Mouse (Mus musculus) CH12.LX (cell line): ENCODE measurements around the gene Ndufa6. TPM values are rescaled to one million over a fixed set of nuclear protein-coding genes. Genes with fewer than 3 reads are reported as not detected.
A peak's percentile ranks its signal among the peaks of the same experiment; 100 is the strongest.

Experiments
- DNase-seq: peaks from one replicate; pipeline ENCODE4 v3.0.0-alpha.2; 2013; ENCODE audit errors: extremely low read depth
- H3K27ac ChIP-seq: 2 replicates; pipeline ENCODE4 v1.5.1; 2012; ENCODE audit warnings: low read depth, mild to moderate bottlenecking, control low read depth, moderate library complexity; ENCODE audit not compliant: insufficient read depth
- H3K27me3 ChIP-seq: replicated peaks from 2 replicates; pipeline ENCODE3; 2012; ENCODE audit warnings: inconsistent platforms
- H3K36me3 ChIP-seq, 2 experiments: replicated peaks in 1 of 2; 2 replicates each; pipeline versions ENCODE3 to v1.6.1; 2012; ENCODE audit warnings: inconsistent platforms in 1 of 2, low read length in 1 of 2, mild to moderate bottlenecking in 1 of 2, mixed read lengths in 1 of 2, moderate library complexity in 1 of 2; ENCODE audit not compliant: control insufficient read depth in 1 of 2, insufficient read depth in 1 of 2
- H3K4me1 ChIP-seq, 2 experiments: 2 replicates each; pipeline ENCODE4 v1.6.1; 2012; ENCODE audit warnings: inconsistent platforms in 1 of 2, moderate library complexity in 1 of 2; ENCODE audit not compliant: insufficient read depth in 2 of 2, control insufficient read depth in 1 of 2
- H3K4me2 ChIP-seq: 2 replicates; pipeline ENCODE4 v1.6.1; 2012; ENCODE audit warnings: low read depth, mild to moderate bottlenecking, control low read depth; ENCODE audit not compliant: poor library complexity, insufficient read depth, severe bottlenecking
- H3K4me3 ChIP-seq, 3 experiments: fragments of 150-350 bp in 1 of 3; sonication (generic) in 1 of 3; replicated peaks in 1 of 3; 2 replicates each; pipeline versions ENCODE3 to v1.5.1; 2011 to 2012; ENCODE audit warnings: low read depth in 2 of 3, low read length in 2 of 3, mild to moderate bottlenecking in 2 of 3, moderate library complexity in 2 of 3, control low read depth in 1 of 3, improper control_type of control experiment in 1 of 3, inconsistent platforms in 1 of 3, mixed read lengths in 1 of 3; ENCODE audit not compliant: poor library complexity in 1 of 3
- H3K79me2 ChIP-seq: replicated peaks from 2 replicates; pipeline ENCODE4 v1.6.1; 2012; ENCODE audit warnings: mild to moderate bottlenecking, moderate library complexity; ENCODE audit not compliant: control insufficient read depth, poor library complexity, insufficient read depth, severe bottlenecking; ENCODE audit errors: extremely low read depth
- H3K9ac ChIP-seq: 2 replicates; pipeline ENCODE4 v1.6.1; 2012; ENCODE audit warnings: low read depth, mild to moderate bottlenecking, control low read depth, moderate library complexity; ENCODE audit not compliant: insufficient read depth
- H3K9me3 ChIP-seq: replicated peaks from 2 replicates; pipeline ENCODE3; 2012; ENCODE audit warnings: low read length, inconsistent platforms, mixed read lengths
- GABPA ChIP-seq: IDR thresholded peaks from 2 replicates; pipeline ENCODE4 v1.6.1; 2012; ENCODE audit warnings: low read depth, low read length, improper control_type of control experiment, inconsistent platforms; ENCODE audit not compliant: insufficient replicate concordance
- JUN ChIP-seq: IDR thresholded peaks from 2 replicates; pipeline ENCODE4 v1.6.1; 2011; ENCODE audit warnings: low read depth, mild to moderate bottlenecking, low read length, improper control_type of control experiment, moderate library complexity; ENCODE audit not compliant: insufficient read depth
- KAT2A ChIP-seq: IDR thresholded peaks from 2 replicates; pipeline ENCODE4 v1.6.1; 2012; ENCODE audit warnings: low read length, improper control_type of control experiment, inconsistent platforms; ENCODE audit not compliant: insufficient replicate concordance
- MAX ChIP-seq: IDR thresholded peaks from 2 replicates; pipeline ENCODE4 v1.6.1; 2011; ENCODE audit warnings: low read length, improper control_type of control experiment
- MAZ ChIP-seq: IDR thresholded peaks from 2 replicates; pipeline ENCODE4 v1.6.1; 2012; ENCODE audit warnings: low read depth, mild to moderate bottlenecking, inconsistent platforms, low read length, improper control_type of control experiment, moderate library complexity
- MEF2A ChIP-seq: IDR thresholded peaks from 2 replicates; pipeline ENCODE4 v1.6.1; 2014; ENCODE audit warnings: low read depth, mild to moderate bottlenecking, inconsistent platforms, low read length, improper control_type of control experiment, borderline replicate concordance
- MXI1 ChIP-seq: IDR thresholded peaks from 2 replicates; pipeline ENCODE4 v1.6.1; 2011; ENCODE audit warnings: mild to moderate bottlenecking, low read depth, low read length, improper control_type of control experiment
- MYC ChIP-seq: IDR thresholded peaks from 2 replicates; pipeline ENCODE4 v1.6.1; 2011; ENCODE audit warnings: low read depth, mild to moderate bottlenecking, improper control_type of control experiment, low read length
- NRF1 ChIP-seq: IDR thresholded peaks from 2 replicates; pipeline ENCODE4 v1.6.1; 2014; ENCODE audit warnings: low read depth, mild to moderate bottlenecking, inconsistent platforms, low read length, improper control_type of control experiment, moderate library complexity
- PAX5 ChIP-seq: IDR thresholded peaks from 2 replicates; pipeline ENCODE4 v1.6.1; 2012; ENCODE audit warnings: low read length, inconsistent platforms, mixed read lengths
- POLR2AphosphoS2 ChIP-seq: IDR thresholded peaks from 2 replicates; pipeline ENCODE4 v1.6.1; 2011; ENCODE audit warnings: low read depth, low read length, improper control_type of control experiment
- RAD21 ChIP-seq: IDR thresholded peaks from 2 replicates; pipeline ENCODE4 v1.6.1; 2011; ENCODE audit warnings: low read depth, mild to moderate bottlenecking, low read length, improper control_type of control experiment, moderate library complexity
- TCF12 ChIP-seq: IDR thresholded peaks from 2 replicates; pipeline ENCODE4 v1.6.1; 2014; ENCODE audit warnings: low read depth, mild to moderate bottlenecking, inconsistent platforms, low read length, improper control_type of control experiment
- UBTF ChIP-seq: IDR thresholded peaks from 2 replicates; pipeline ENCODE4 v1.6.1; 2012; ENCODE audit warnings: low read depth, mild to moderate bottlenecking, inconsistent platforms, low read length, improper control_type of control experiment, moderate library complexity
- ZMIZ1 ChIP-seq: IDR thresholded peaks from 2 replicates; pipeline ENCODE4 v1.6.1; 2012; ENCODE audit warnings: low read depth, mild to moderate bottlenecking, inconsistent platforms, low read length, improper control_type of control experiment
- ZNF384 ChIP-seq: IDR thresholded peaks from 2 replicates; pipeline ENCODE4 v1.6.1; 2012; ENCODE audit warnings: low read depth, low read length, improper control_type of control experiment, inconsistent platforms
- dilution Hi-C: fragments of 300-500 bp; cut with MboI; formaldehyde crosslinking; loops from 2 replicates; pipeline ENCODE4 v1.14.3; 2020; ENCODE audit warnings: low sequenced_read_pairs; ENCODE audit not compliant: extremely low pct_unique_long_range_greater_than_20kb, extremely low pct_ligation_motif_present
- in situ Hi-C: fragments of 300-500 bp; cut with MboI; formaldehyde crosslinking; loops from 3 replicates; pipeline ENCODE4 v1.14.3; 2019; ENCODE audit warnings: low sequenced_read_pairs, low pct_ligation_motif_present, low pct_unique_long_range_greater_than_20kb, mixed read lengths
- polyA plus RNA-seq: library from polyadenylated mRNA; unstranded; fragments of >175 nt; gene quantifications from 2 replicates; pipeline ENCODE4 v1.2.1, GENCODE M21; 2012; ENCODE audit warnings: low read depth; ENCODE audit not compliant: insufficient read length
- total RNA-seq, 2 experiments: library from RNA; depleted of rRNA; stranded (reverse); fragments of 300-350 nt in 1 of 2; fragments of >200 nt in 1 of 2; gene quantifications; 2 replicates each; pipeline ENCODE4 v1.2.3; 2012 to 2014

Ndufa6 gene
- total and polyA plus RNA-seq, 3 experiments: 87.3 to 279 (median 222) TPM

- TF ChIP-seq NRF1 (peak; percentile 90), MAX (no peak), JUN (no peak), KAT2A (peak; percentile 52; the same call in 1 of the 2 replicates), MAZ (no peak), MYC (no peak), MXI1 (0 out of 2 replicates have a peak, but pooled peaks have one; percentile 13), MEF2A (0 out of 2 replicates have a peak, but pooled peaks have one; percentile 45), ZMIZ1 (0 out of 2 replicates have a peak, but pooled peaks have one; percentile 54), POLR2AphosphoS2 (no peak)
Observed at GRCm38 (mm10) chr15:82345820-82346470, 8.2 kb downstream of the Ndufa6 start (continued).

DNA sequence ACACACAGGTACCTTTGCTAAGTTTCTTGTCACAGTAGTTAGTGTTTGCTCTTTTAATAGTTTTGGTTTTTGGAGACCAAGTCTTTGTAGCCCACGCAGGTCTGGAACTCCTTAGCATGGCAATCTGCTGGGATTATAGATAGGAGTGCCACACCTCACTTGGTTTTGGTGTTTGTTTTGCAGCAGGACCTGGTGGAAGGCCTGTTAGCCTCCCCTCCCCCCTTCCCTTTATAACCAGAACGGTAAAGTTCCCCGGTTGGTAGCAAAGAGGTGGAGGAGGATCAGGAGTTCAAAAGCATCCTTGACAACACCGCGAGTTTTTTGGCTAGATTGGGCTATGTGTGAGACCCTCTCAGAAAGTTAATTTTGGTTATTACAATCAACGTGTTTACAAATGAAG lies 9.2 kb downstream of the Ndufa6 start:
- Histone ChIP-seq H3K27ac (no peak overlapping the region), H3K4me2 (no peak overlapping the region), H3K9ac (no peak overlapping the region), H3K9me3 (no peaks in the 10 kb centered on the region), H3K27me3 (peaks cover 22% of the 10 kb centered on the region), H3K79me2 (peaks cover 19% of the 10 kb centered on the region), H3K4me3 (no peak overlapping the region), H3K4me1 (peaks cover 14 to 26% of the 10 kb centered on the region in 2 experiments), H3K36me3 (peaks cover 23% of the 10 kb centered on the region in 2 experiments)
- in situ Hi-C loops: no loop called here
- dilution Hi-C loops: no loop called here
- no peak for DNase-seq
- TF ChIP-seq UBTF (no peak), NRF1 (no peak), MEF2A (no peak), GABPA (no peak), RAD21 (no peak), PAX5 (no peak)

DNA sequence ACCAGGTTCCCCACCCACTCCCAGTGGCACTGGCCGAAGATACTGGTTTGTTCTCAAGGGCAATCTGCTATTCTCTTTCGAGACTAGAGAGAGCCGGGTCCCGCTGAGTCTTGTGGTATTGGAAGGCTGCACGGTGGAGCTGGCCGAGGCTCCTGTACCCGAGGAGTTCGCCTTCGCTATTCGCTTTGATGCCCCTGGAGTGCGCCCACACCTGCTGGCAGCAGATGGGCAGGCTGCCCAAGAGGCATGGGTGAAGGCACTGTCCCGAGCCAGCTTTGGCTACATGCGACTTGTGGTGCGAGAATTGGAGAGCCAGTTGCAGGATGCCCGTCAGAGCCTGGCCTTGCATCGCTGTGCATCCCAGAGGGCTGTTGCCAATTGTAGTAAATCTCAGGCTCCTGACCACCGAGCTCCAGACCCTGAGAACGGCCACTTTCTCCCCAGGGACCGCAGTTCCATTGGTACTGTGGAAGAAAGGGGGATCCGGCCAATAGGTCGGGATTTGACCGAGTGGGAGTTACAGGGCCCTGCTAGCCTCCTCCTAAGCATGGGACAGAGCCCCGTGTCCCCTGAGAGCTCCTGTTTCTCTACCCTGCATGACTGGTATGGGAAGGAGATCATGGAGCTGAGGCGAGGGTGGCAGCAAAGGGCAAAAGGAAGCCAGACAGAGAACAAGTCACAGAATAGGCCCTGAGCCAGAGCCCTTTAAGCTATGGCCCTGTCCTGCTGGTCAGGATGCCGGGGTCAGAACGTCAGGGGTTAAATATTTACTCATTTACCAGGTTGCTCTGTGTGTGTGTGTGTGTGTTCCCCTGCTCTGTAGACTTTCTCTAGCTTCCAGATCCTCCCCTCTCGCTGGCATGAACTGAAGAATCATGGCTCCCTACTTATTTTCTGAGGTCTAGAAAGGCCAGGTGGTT lies 10.5 kb downstream of the Ndufa6 start:
- H3K4me2 ChIP-seq: no peak overlapping the region
- H3K9me3 ChIP-seq: no peaks in the 10 kb centered on the region
- dilution Hi-C loops (no loop called here), in situ Hi-C loops (no loop called here)
- H3K27me3 ChIP-seq: peaks cover 27% of the 10 kb centered on the region
- no peak overlapping the region for H3K27ac ChIP-seq
- no peak for TF ChIP-seq TCF12
- no peak for TF ChIP-seq ZNF384
- TF ChIP-seq NRF1: no peak
- H3K36me3 ChIP-seq: peaks cover 9% of the 10 kb centered on the region in 2 experiments
- no peak for DNase-seq
- no peak overlapping the region for H3K9ac ChIP-seq
- H3K79me2 ChIP-seq: peaks cover 17% of the 10 kb centered on the region
- no peak overlapping the region for H3K4me3 ChIP-seq
- H3K4me1 ChIP-seq: peaks cover 12 to 22% of the 10 kb centered on the region in 2 experiments
